Mouse (Mus musculus) ES-Bruce4 (cell line): ENCODE results near the gene Ss18l2.

Experiments used
- CTCF ChIP-seq: IDR thresholded peaks from one replicate; pipeline ENCODE4 v1.8.1; 2011; ENCODE audit warnings: low read depth, low read length
- POLR2A ChIP-seq: IDR thresholded peaks from one replicate; pipeline ENCODE4 v1.8.1; 2011; ENCODE audit warnings: low read length; ENCODE audit not compliant: insufficient read depth

DNA sequence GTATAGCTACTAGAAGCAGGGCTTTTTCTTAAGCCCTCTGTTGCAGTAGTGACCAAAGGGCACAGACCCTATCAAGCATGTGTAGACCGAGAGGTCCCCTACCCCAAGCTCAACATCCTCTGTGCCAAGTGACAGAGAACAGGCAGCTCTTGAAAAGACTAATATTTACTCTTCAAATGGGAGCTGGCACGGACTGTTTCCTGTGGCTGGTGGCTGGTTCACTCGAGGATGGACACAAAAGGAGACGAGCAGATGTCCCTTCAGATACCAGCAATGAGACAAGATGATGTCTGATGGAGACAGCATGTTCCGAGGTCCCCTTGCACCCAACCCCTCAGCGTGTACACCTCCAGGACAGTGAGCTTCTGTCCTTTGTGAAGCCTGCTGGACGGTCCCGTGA is 32.7 kb upstream of the Ss18l2 start:
- TF ChIP-seq POLR2A = no peak
- TF ChIP-seq CTCF = no peak
